Mouse (Mus musculus) neutrophil, adult 5-6 weeks (primary cell): Measurements from ENCODE around the gene Tbc1d17. TPM values are rescaled to one million over a fixed set of nuclear protein-coding genes. Genes with fewer than 3 reads are reported as not detected.

ENCODE experiments used
- ATAC-seq: fragments of 151-379, 151-347 bp; 2 replicates; pipeline ENCODE4 v1.8.0; 2017; ENCODE audit warnings: mild to moderate bottlenecking, moderate TSS enrichment; ENCODE audit not compliant: insufficient number of reproducible peaks, poor library complexity, low FRiP score, severe bottlenecking; ENCODE audit errors: extremely low read depth
- total RNA-seq: library from RNA; stranded (forward); fragments of 200-1000 nt; gene quantifications from 2 replicates; pipeline ENCODE4 v1.2.3, GENCODE M21; 2017

Tbc1d17 gene
- total RNA-seq, 1 experiment from 2014 or later = 62.0 TPM

GRCm38 (mm10) chr7:44856265-44856916 lies 7.5 kb upstream of the Tbc1d17 start:
- ATAC-seq = no peak

DNA sequence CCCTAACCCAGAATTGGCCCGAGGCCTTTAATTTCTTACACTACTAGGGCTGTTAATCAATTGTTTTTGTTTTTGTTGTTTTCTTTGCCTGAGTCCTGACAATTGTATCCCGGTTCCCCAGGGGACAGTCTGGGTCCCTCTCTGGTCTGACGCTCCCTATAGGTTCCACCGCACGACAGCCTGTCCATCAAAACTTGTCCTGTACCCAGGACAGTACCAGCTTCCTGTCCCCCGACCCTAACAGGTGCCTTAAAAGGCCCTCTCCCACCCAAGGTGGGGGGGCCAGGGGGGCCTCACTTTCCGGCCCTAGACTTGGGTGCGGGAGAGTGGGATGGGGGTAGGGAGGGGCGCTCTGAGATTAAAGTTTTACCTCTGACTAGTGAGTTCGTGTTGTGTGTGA lies 6.2 kb upstream of the Tbc1d17 start:
- no peak for ATAC-seq

GRCm38 (mm10) chr7:44854356-44855031 lies 5.6 kb upstream of the Tbc1d17 start:
- peak; percentile 22 for ATAC-seq

DNA sequence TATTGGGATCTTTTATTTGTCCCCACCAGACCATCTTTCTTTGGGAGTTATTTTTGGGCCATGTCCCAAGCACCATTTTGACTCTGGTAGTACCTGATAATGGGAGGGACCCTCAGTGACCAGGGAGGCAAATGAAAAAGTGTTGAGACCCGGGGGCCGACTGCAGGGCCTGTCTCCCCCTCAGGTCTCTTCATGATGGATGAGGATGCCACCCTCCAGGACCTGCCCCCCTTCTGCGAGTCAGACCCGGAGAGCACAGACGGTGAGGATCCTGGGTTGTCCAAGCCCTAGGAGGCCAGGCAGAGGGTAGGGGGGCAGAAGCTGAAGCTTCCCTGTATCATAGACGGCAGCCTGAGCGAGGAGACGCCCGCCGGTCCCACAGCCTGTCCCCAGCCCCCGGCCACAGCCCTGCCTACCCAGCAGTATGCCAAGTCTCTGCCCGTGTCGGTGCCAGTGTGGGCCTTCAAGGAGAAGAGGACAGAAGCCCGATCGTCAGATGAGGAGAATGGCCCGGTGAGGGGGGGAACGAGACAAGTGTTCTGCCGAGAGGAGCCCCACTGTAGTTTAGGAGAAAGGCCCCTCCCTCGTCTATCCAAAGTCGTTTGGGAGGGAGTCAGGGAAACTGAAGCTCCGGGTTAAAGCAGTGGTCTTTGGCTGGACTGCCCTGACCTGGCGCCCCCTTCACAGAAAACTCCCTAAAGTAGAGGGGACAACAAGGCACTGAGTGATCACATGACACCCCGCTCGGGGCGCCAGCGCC lies 4.9 kb upstream of the Tbc1d17 start:
- ATAC-seq = no peak

GRCm38 (mm10) chr7:44853065-44853464 lies 4.2 kb upstream of the Tbc1d17 start:
- no peak for ATAC-seq

DNA sequence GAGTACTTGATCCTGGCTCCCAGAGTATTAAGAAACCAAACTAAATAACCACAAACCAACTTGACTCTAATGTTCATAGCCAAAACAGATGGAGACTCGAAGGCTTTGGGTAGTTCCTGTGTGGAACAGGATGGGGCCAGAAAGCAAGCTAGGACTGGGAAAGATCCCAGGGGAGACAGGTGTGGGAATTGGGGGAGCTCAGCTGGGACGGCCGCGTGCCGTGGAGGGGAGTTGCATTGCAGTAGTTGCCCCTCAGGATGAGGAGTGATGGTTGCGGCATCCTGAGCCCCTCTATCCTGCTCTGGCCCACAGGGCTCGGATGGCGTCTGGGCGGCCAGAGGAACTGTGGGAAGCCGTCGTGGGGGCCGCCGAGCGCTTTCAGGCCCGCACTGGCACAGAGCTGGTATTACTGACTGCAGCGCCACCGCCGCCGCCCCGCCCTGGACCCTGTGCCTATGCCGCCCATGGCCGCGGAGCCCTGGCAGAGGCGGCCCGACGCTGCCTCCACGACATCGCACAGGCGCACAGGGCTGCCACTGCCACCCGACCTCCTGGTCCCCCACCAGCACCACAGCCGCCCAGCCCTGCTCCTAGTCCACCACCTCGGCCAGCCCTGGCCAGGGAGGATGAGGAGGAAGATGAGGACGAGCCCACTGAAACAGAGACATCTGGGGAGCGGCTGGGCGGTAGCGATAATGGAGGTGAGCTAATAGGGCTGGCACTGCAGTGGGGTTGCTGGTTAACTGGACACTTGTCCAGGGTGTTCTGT lies 3.6 kb upstream of the Tbc1d17 start:
- ATAC-seq = no peak

- no peak for ATAC-seq
Observed at GRCm38 (mm10) chr7:44851625-44852234, 2.9 kb upstream of the Tbc1d17 start.

- no peak for ATAC-seq
Observed at GRCm38 (mm10) chr7:44850789-44851624, 2.1 kb upstream of the Tbc1d17 start.

GRCm38 (mm10) chr7:44850146-44850545 lies 1.3 kb upstream of the Tbc1d17 start:
- no peak for ATAC-seq

- peak; percentile 39 for ATAC-seq
Observed at GRCm38 (mm10) chr7:44849416-44850111, 685 bp upstream of the Tbc1d17 start.

- ATAC-seq = no peak
Observed at GRCm38 (mm10) chr7:44847772-44848171, 1.1 kb downstream of the Tbc1d17 start.

GRCm38 (mm10) chr7:44846804-44847203 lies 2.1 kb downstream of the Tbc1d17 start:
- ATAC-seq = no peak

DNA sequence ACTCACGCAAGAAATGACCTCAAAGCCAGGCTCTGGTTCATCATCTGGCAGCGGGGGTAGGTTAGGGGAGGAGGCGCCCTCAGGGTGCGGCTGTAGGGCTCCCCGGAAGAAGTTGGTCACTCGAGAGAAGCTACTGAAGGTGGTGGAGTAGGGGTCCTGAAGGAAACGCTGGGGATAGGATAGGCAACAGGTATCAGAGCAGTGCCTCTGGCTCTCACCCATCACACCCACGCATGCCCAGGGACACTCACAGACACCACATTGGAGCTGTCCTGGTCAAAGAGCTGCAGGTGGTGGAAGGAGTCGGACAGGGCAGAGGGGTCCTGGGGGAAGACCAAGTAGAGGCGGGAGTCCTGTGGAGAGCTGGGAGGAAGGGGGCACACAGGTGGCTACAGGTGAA lies 3.9 kb downstream of the Tbc1d17 start:
- no peak for ATAC-seq

DNA sequence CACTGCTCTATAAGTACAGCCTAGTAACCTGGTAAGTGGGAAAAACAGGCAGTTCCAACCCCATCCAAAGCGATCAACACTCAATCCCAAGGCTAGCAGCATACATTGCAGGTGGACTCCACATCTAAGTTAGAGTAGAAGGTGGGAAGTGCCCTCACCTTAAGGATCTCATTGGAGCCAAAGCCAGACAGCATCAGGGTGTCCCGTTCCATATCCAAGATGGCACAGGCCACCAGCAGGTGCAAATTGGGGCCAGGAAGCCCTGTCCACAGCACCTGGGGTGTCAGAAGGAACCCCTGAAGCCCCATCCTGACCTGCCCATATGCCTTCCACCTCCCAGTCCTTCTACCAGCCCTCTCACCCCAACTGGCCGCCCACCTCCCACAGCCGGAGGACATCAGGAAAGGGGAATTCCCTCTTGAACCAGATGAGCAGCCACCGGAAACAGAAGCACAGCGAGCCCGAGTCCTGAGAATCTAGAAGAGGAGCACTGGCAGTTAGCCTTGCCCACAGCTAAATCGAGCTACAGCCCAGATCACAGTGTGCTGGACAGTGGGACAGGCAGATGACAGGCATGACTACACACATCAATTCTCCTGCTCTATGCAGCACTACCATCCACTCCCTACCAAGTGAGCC lies 6.9 kb downstream of the Tbc1d17 start:
- ATAC-seq = no peak

GRCm38 (mm10) chr7:44840426-44840825 lies 8.5 kb downstream of the Tbc1d17 start:
- ATAC-seq = peak; percentile 2; the same call in 1 of the 2 replicates

DNA sequence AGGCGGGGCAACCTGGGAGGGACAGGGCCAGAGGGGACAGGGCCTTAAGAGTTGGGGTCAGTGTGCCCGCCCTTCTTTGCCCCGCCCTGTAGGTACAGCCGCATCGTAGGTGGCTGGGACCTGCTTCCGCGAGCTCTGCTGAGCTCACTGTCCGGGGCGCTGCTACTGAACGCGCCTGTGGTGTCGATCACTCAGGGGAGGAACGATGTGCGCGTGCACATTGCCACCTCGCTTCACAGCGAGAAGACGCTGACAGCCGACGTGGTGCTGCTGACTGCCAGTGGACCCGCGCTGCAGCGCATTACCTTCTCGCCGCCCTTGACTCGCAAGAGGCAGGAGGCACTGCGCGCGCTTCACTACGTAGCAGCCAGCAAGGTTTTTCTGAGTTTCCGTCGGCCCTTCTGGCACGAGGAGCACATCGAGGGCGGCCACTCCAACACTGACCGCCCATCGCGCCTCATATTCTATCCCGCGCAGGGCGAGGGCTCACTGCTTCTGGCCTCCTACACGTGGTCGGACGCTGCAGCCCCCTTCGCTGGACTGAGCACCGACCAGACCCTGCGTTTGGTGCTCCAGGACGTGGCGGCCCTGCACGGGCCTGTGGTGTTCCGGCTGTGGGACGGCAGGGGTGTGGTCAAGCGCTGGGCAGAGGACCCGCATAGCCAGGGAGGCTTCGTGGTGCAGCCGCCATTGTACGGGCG lies 9.2 kb downstream of the Tbc1d17 start:
- peak; percentile 49 for ATAC-seq

DNA sequence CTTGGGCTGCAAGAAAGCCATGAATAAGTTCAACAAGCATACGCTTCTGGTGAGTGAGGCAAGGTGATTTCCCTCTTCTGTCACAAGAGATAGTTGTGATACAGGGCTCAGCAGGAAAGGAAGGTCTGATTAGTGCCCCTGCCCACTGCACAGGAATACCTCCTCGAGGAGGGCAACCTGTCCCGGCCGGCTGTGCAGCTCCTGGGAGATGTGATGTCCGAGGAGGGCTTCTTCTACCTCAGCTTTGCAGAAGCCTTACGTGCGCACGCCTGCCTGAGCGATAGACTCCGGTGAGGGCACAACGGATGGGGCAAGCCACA lies 9.7 kb downstream of the Tbc1d17 start:
- no peak for ATAC-seq
